Mouse (Mus musculus) limb, embryonic 14.5 days (tissue): ENCODE data around the gene Abracl. TPM values are rescaled to one million over a fixed set of nuclear protein-coding genes. Genes with fewer than 3 reads are reported as not detected.

Experiments used
- ATAC-seq: fragments of 200-750 bp; cut with Nextera tagmentation; 2 replicates; pipeline ENCODE4 v1.8.0; 2017; ENCODE audit warnings: low read depth, moderate number of reproducible peaks, moderate TSS enrichment; ENCODE audit not compliant: low FRiP score
- DNase-seq: peaks from one replicate; pipeline ENCODE4 v3.0.0-alpha.2; 2015; ENCODE audit warnings: low spot score
- H3K27ac ChIP-seq: fragments of 300-500 bp; sonication (generic); replicated peaks from 2 replicates; pipeline ENCODE4 v1.5.1; 2014; ENCODE audit warnings: low read depth, mild to moderate bottlenecking, low read length, moderate library complexity, mixed read lengths
- H3K27me3 ChIP-seq: fragments of 300-500 bp; sonication (generic); 2 replicates; pipeline ENCODE4 v1.6.1; 2014; ENCODE audit warnings: low read length, mixed read lengths; ENCODE audit not compliant: control insufficient read depth, insufficient read depth
- H3K36me3 ChIP-seq: fragments of 300-500 bp; sonication (generic); 2 replicates; pipeline ENCODE4 v1.6.1; 2014; ENCODE audit warnings: mild to moderate bottlenecking, low read length, moderate library complexity, mixed read lengths; ENCODE audit not compliant: control insufficient read depth, insufficient read depth
- H3K4me1 ChIP-seq: fragments of 300-500 bp; sonication (generic); 2 replicates; pipeline ENCODE4 v1.6.1; 2014; ENCODE audit warnings: antibody characterized with exemption, low read length, mixed read lengths; ENCODE audit not compliant: control insufficient read depth, insufficient read depth
- H3K4me2 ChIP-seq: fragments of 300-500 bp; sonication (generic); replicated peaks from 2 replicates; pipeline ENCODE4 v1.6.1; 2014; ENCODE audit warnings: low read depth, mild to moderate bottlenecking, low read length, moderate library complexity; ENCODE audit not compliant: severe bottlenecking
- H3K4me3 ChIP-seq: fragments of 300-500 bp; sonication (generic); replicated peaks from 2 replicates; pipeline ENCODE4 v1.5.1; 2014; ENCODE audit warnings: low read length
- H3K9ac ChIP-seq: fragments of 300-500 bp; sonication (generic); 2 replicates; pipeline ENCODE4 v1.6.1; 2014; ENCODE audit warnings: mild to moderate bottlenecking, low read depth, low read length, moderate library complexity; ENCODE audit not compliant: severe bottlenecking
- H3K9me3 ChIP-seq: fragments of 300-500 bp; sonication (generic); 2 replicates; pipeline ENCODE4 v1.6.1; 2016; ENCODE audit warnings: low read length; ENCODE audit not compliant: control insufficient read depth
- POLR2A ChIP-seq: fragments of 200-500 bp; IDR thresholded peaks from 2 replicates; pipeline ENCODE4 v1.8.0; 2012; ENCODE audit warnings: inconsistent platforms, mild to moderate bottlenecking, moderate library complexity, borderline replicate concordance; ENCODE audit not compliant: insufficient read depth, insufficient read length; ENCODE audit errors: extremely low read depth
- WGBS: fragments of 180-500 bp; shearing (Covaris S2); extraction: QIAGEN DNeasy Blood & Tissue Kit; methylation state at CpG from one replicate; pipeline ENCODE4 v1.1.7; 2014; 5-methylcytosine and 5-hydroxymethylcytosine counted together
- polyA plus RNA-seq, 2 experiments: library from polyadenylated mRNA; depleted of rRNA in 1 of 2; stranded (reverse) in 1 of 2; unstranded in 1 of 2; fragments of >200 nt; fragmentation: Nextera tagmentation in 1 of 2; extraction: Ambion mirVana in 1 of 2; gene quantifications; 2 replicates each; pipeline versions ENCODE4 v1.2.1 to v1.2.3; 2012 to 2014

Abracl gene
- polyA plus RNA-seq, 2 experiments, result 92.6 to 162 TPM

- DNase-seq, result no peak
- H3K9me3 ChIP-seq, result no peaks in the 10 kb centered on the region
- H3K4me1 ChIP-seq, result peaks cover 22% of the 10 kb centered on the region
- 90% methylated on average over 2 of the region's 2 CpGs for WGBS
- ATAC-seq, result no peak
- H3K27ac ChIP-seq, result no peak overlapping the region
- H3K27me3 ChIP-seq, result no peaks in the 10 kb centered on the region
- TF ChIP-seq POLR2A, result no peak
- no peak overlapping the region for H3K4me3 ChIP-seq
- no peak overlapping the region for H3K4me2 ChIP-seq
- H3K9ac ChIP-seq, result no peak overlapping the region
- H3K36me3 ChIP-seq, result no peaks in the 10 kb centered on the region
These were observed 37.7 kb upstream of the Abracl start for GRCm38 (mm10) chr10:18060778-18061177.

- TF ChIP-seq POLR2A, result no peak
- H3K36me3 ChIP-seq, result no peaks in the 10 kb centered on the region
- ATAC-seq, result no peak
- H3K9ac ChIP-seq, result no peak overlapping the region
- H3K4me1 ChIP-seq, result peaks cover 22% of the 10 kb centered on the region
- 84% methylated on average over 13 of the region's 13 CpGs for WGBS
- H3K9me3 ChIP-seq, result no peaks in the 10 kb centered on the region
- no peaks in the 10 kb centered on the region for H3K27me3 ChIP-seq
- no peak for DNase-seq
- H3K27ac ChIP-seq, result no peak overlapping the region
- H3K4me3 ChIP-seq, result no peak overlapping the region
- no peak overlapping the region for H3K4me2 ChIP-seq
These were observed 36.7 kb upstream of the Abracl start for GRCm38 (mm10) chr10:18059807-18060206.

- H3K27me3 ChIP-seq, result no peaks in the 10 kb centered on the region
- TF ChIP-seq POLR2A, result no peak
- no peak overlapping the region for H3K4me3 ChIP-seq
- no peaks in the 10 kb centered on the region for H3K9me3 ChIP-seq
- no peaks in the 10 kb centered on the region for H3K36me3 ChIP-seq
- H3K27ac ChIP-seq, result no peak overlapping the region
- H3K4me1 ChIP-seq, result peaks cover 22% of the 10 kb centered on the region
- DNase-seq (no peak), ATAC-seq (no peak)
- WGBS, result 74% methylated on average over 9 of the region's 9 CpGs
- H3K4me2 ChIP-seq, result no peak overlapping the region
- H3K9ac ChIP-seq, result no peak overlapping the region
These were observed 35.7 kb upstream of the Abracl start for GRCm38 (mm10) chr10:18058681-18059338.

GRCm38 (mm10) chr10:18056391-18056745, 33.3 kb upstream of the Abracl start:
- peak overlapping the region; percentile 72 for H3K4me2 ChIP-seq
- no peaks in the 10 kb centered on the region for H3K27me3 ChIP-seq
- H3K4me1 ChIP-seq, result peaks cover 22% of the 10 kb centered on the region
- peak overlapping the region; percentile 93 for H3K4me3 ChIP-seq
- DNase-seq (no peak), ATAC-seq (no peak)
- H3K27ac ChIP-seq, result peak overlapping the region; percentile 94
- TF ChIP-seq POLR2A, result no peak
- H3K36me3 ChIP-seq, result no peaks in the 10 kb centered on the region
- under 1% methylated on average over 8 of the region's 8 CpGs for WGBS
- peak overlapping the region; percentile 93 for H3K9ac ChIP-seq
- H3K9me3 ChIP-seq, result no peaks in the 10 kb centered on the region

- no peak for TF ChIP-seq POLR2A
- Histone ChIP-seq H3K36me3 (no peaks in the 10 kb centered on the region), H3K27ac (peak within 1 kb of the TSS; percentile 94), H3K4me1 (peaks cover 22% of the 10 kb centered on the region), H3K4me2 (peak within 1 kb of the TSS; percentile 72), H3K27me3 (no peaks in the 10 kb centered on the region), H3K9me3 (no peaks in the 10 kb centered on the region), H3K4me3 (peak within 1 kb of the TSS; percentile 93), H3K9ac (peak within 1 kb of the TSS; percentile 93)
- 1% methylated on average over 25 of the region's 90 CpGs for WGBS
- DNase-seq (peak; percentile 53), ATAC-seq (peak; percentile 62)
These were observed 32.8 kb upstream of the Abracl start, which contains the start of gene Reps1 for GRCm38 (mm10) chr10:18055696-18056390. Gene Reps1, plus strand, starts transcription at chr10:18055861.
